20 mouse cellular contexts compared by ENCODE assay signal in genomic region chr6:52214271-52214670, GRCm38 (mm10). TPM values are rescaled to one million over a fixed set of nuclear protein-coding genes. Genes with fewer than 3 reads are reported as not detected.
DNase-seq lines count a peak whose midpoint lies in the region; ATAC-seq lines count a peak whose summit lies in the region.
"Had no signal": no experiment of that assay in that cellular context is flagged by ENCODE, and none has a peak within 500 bp of the region (broad histone marks: within the 10 kb centered on the region; RNA-seq: fewer than 3 reads in every experiment).

No protein-coding gene starts in this region.

- intact Hi-C loops in gastrocnemius, postnatal 14 days (cut with DNase I; ENCODE audit: low total_unique reads): no loop called here

- peak overlapping the region; percentile 91; the same call in 1 of the 2 replicates for H3K9ac ChIP-seq in kidney, embryonic 14.5 days (ENCODE audit: low read depth, low read length)
- no peak overlapping the region for H3K9ac ChIP-seq in limb, embryonic 13.5 days
- H3K9ac ChIP-seq in forebrain, embryonic 14.5 days (ENCODE audit: low read length): no peak overlapping the region
- H3K9ac ChIP-seq: liver, embryonic 12.5 days; midbrain, embryonic 13.5 days had no signal

- H3K4me3 ChIP-seq in kidney, embryonic 14.5 days (ENCODE audit: low read length): peak overlapping the region; percentile 15; the same call in 1 of the 2 replicates
- H3K4me3 ChIP-seq in limb, embryonic 13.5 days: peak overlapping the region; percentile 78
- no peak overlapping the region for H3K4me3 ChIP-seq in forebrain, embryonic 14.5 days (ENCODE audit: low read depth, low read length)
- H3K4me3 ChIP-seq: hindbrain, embryonic 10.5 days; liver, embryonic 12.5 days; midbrain, embryonic 13.5 days had no signal

- peak; percentile 1 for DNase-seq in gastrocnemius, adult 18-20 months (ENCODE audit: low spot score)
- no peak for DNase-seq in gastrocnemius, postnatal 14 days
- DNase-seq in 3T3-L1 (ENCODE audit: low read depth, low spot score): peak; percentile 35
- DNase-seq in layer of hippocampus, postnatal 36 days: no peak
- DNase-seq in forebrain, embryonic 14.5 days (ENCODE audit: low spot score): no peak
- no peak for DNase-seq in embryo, embryonic 10 days (ENCODE audit: low spot score)
- DNase-seq: cerebellum, adult 11 months; lung, postnatal 4 days; right cerebral cortex, postnatal 25 days had no signal

- H3K9me3 ChIP-seq in kidney, embryonic 14.5 days (ENCODE audit: control insufficient read depth, low read length): no peaks in the 10 kb centered on the region
- no peaks in the 10 kb centered on the region for H3K9me3 ChIP-seq in limb, embryonic 13.5 days
- no peaks in the 10 kb centered on the region for H3K9me3 ChIP-seq in forebrain, embryonic 14.5 days (replicated peaks; ENCODE audit: control insufficient read depth, low read length)
- H3K9me3 ChIP-seq: hindbrain, embryonic 10.5 days; liver, embryonic 12.5 days; midbrain, embryonic 13.5 days had no signal

- H3K4me2 ChIP-seq in kidney, embryonic 14.5 days (replicated peaks; ENCODE audit: low read depth, low read length): peak overlapping the region; percentile 97
- H3K4me2 ChIP-seq in limb, embryonic 13.5 days (replicated peaks): peak overlapping the region; percentile 90
- H3K4me2 ChIP-seq in forebrain, embryonic 14.5 days (ENCODE audit: low read length): no peak overlapping the region
- H3K4me2 ChIP-seq: heart, embryonic 11.5 days; liver, embryonic 12.5 days; midbrain, embryonic 13.5 days had no signal

- H3K36me3 ChIP-seq in kidney, embryonic 14.5 days (ENCODE audit: control insufficient read depth, insufficient read depth, low read length): no peaks in the 10 kb centered on the region; the same call in 1 of the 2 replicates
- no peaks in the 10 kb centered on the region for H3K36me3 ChIP-seq in limb, embryonic 13.5 days
- no peaks in the 10 kb centered on the region for H3K36me3 ChIP-seq in forebrain, embryonic 14.5 days (ENCODE audit: control insufficient read depth, insufficient read depth, low read length)
- H3K36me3 ChIP-seq: hindbrain, embryonic 10.5 days; liver, embryonic 12.5 days; midbrain, embryonic 13.5 days had no signal

- peak overlapping the region; percentile 27; the same call in 1 of the 2 replicates for H3K27ac ChIP-seq in kidney, embryonic 14.5 days (ENCODE audit: low read depth, low read length)
- H3K27ac ChIP-seq in limb, embryonic 13.5 days: 0 out of 2 replicates have a peak overlapping the region, but pooled peaks have one; percentile 1
- H3K27ac ChIP-seq in forebrain, embryonic 14.5 days (ENCODE audit: low read depth, low read length): no peak overlapping the region
- H3K27ac ChIP-seq: hindbrain, embryonic 10.5 days; liver, embryonic 12.5 days; midbrain, embryonic 13.5 days had no signal

- no peak for ATAC-seq in kidney, embryonic 14.5 days (ENCODE audit: low FRiP score, low TSS enrichment)
- no peak for ATAC-seq in limb, embryonic 13.5 days (ENCODE audit: low FRiP score, low read depth)
- ATAC-seq in forebrain, embryonic 14.5 days: no peak
- ATAC-seq: intestine, embryonic 16.5 days; liver, embryonic 12.5 days; midbrain, embryonic 13.5 days had no signal

- 21% methylated on average over 5 of the region's 5 CpGs for WGBS in kidney, embryonic 14.5 days
- WGBS in limb, embryonic 13.5 days: 27% methylated on average over 5 of the region's 5 CpGs
- WGBS in forebrain, embryonic 14.5 days: 9% methylated on average over 5 of the region's 5 CpGs

- peaks cover 36% of the 10 kb centered on the region for H3K4me1 ChIP-seq in kidney, embryonic 14.5 days (ENCODE audit: control insufficient read depth, insufficient read depth, low read length)
- peaks cover 71% of the 10 kb centered on the region for H3K4me1 ChIP-seq in limb, embryonic 13.5 days
- H3K4me1 ChIP-seq in forebrain, embryonic 14.5 days (ENCODE audit: control insufficient read depth, insufficient read depth, low read length): peaks cover 6% of the 10 kb centered on the region; the same call in 1 of the 2 replicates

- H3K27me3 ChIP-seq in kidney, embryonic 14.5 days (ENCODE audit: control insufficient read depth, insufficient read depth, low read length): no peaks in the 10 kb centered on the region; the same call in 1 of the 2 replicates
- peaks cover 26% of the 10 kb centered on the region for H3K27me3 ChIP-seq in limb, embryonic 13.5 days
- H3K27me3 ChIP-seq in forebrain, embryonic 14.5 days (replicated peaks; ENCODE audit: control insufficient read depth, insufficient read depth, low read length): peaks cover 98% of the 10 kb centered on the region

RNA-seq across cellular contexts. Expression of gene Gm28308, which starts 1.1 kb away (rescaled TPM):
- total RNA-seq in gastrocnemius, adult 18-20 months (2021): under 1 TPM in 1 of 2 experiments, not detected in 1; 0.39 TPM
- total RNA-seq in gastrocnemius, postnatal 14 days (2021): under 1 TPM in 1 of 2 experiments, not detected in 1; 0.51 TPM
- not detected in 2 replicates for polyA plus RNA-seq in kidney, embryonic 14.5 days (2014; fragmentation: Nextera tagmentation; extraction: Ambion mirVana)
- 0.29 TPM in 1 of 2 replicates, not detected in the other for polyA plus RNA-seq in limb, embryonic 13.5 days (2015; fragmentation: Nextera tagmentation; extraction: Ambion mirVana)
- total RNA-seq in layer of hippocampus, postnatal 36 days (2021): not detected
- not detected in 2 replicates for polyA plus RNA-seq in forebrain, embryonic 14.5 days (2014; fragmentation: Nextera tagmentation; extraction: Ambion mirVana)
- total RNA-seq: common myeloid progenitor, adult 5-6 weeks; left cerebral cortex, adult 18-20 months had no signal
- polyA plus RNA-seq: frontal cortex, adult 2 months; heart, embryonic 11.5 days; hindbrain, embryonic 10.5 days; intestine, embryonic 16.5 days; liver, embryonic 12.5 days; midbrain, embryonic 13.5 days had no signal

RNA-seq across cellular contexts. Expression of gene Hoxa3, which starts 1.1 kb away (rescaled TPM):
- total RNA-seq in gastrocnemius, adult 18-20 months (2021): 1 to 10 TPM; 1.6 to 3.0 TPM
- 1 to 10 TPM; 2.4 to 3.1 TPM for total RNA-seq in gastrocnemius, postnatal 14 days (2021)
- 9.7 and 13.6 TPM in 2 replicates for polyA plus RNA-seq in kidney, embryonic 14.5 days (2014; fragmentation: Nextera tagmentation; extraction: Ambion mirVana)
- polyA plus RNA-seq in limb, embryonic 13.5 days (2015; fragmentation: Nextera tagmentation; extraction: Ambion mirVana): 5.9 and 6.3 TPM in 2 replicates
- not detected for total RNA-seq in layer of hippocampus, postnatal 36 days (2021)
- polyA plus RNA-seq in forebrain, embryonic 14.5 days (2014; fragmentation: Nextera tagmentation; extraction: Ambion mirVana): not detected in 2 replicates
- total RNA-seq: left cerebral cortex, adult 18-20 months had no signal
- polyA plus RNA-seq: frontal cortex, adult 2 months; midbrain, embryonic 13.5 days had no signal

RNA-seq across cellular contexts. Expression of gene Hoxa6, which starts 5.7 kb away (rescaled TPM):
- total RNA-seq in gastrocnemius, adult 18-20 months (2021): 1 to 10 TPM; 2.0 to 2.1 TPM
- total RNA-seq in gastrocnemius, postnatal 14 days (2021): 1 to 10 TPM in 1 of 2 experiments, under 1 TPM in 1; 0.74 to 1.3 TPM
- 4.4 TPM in 2 replicates for polyA plus RNA-seq in kidney, embryonic 14.5 days (2014; fragmentation: Nextera tagmentation; extraction: Ambion mirVana)
- polyA plus RNA-seq in limb, embryonic 13.5 days (2015; fragmentation: Nextera tagmentation; extraction: Ambion mirVana): 0.97 and 1.2 TPM in 2 replicates
- total RNA-seq in layer of hippocampus, postnatal 36 days (2021): not detected
- not detected in 2 replicates for polyA plus RNA-seq in forebrain, embryonic 14.5 days (2014; fragmentation: Nextera tagmentation; extraction: Ambion mirVana)
- total RNA-seq: common myeloid progenitor, adult 5-6 weeks; ES-E14; left cerebral cortex, adult 18-20 months had no signal
- polyA plus RNA-seq: frontal cortex, adult 2 months; heart, embryonic 11.5 days; hindbrain, embryonic 10.5 days; midbrain, embryonic 13.5 days had no signal

RNA-seq across cellular contexts. Expression of gene Hoxa7, which starts 7.4 kb away (rescaled TPM):
- total RNA-seq in gastrocnemius, adult 18-20 months (2021): 1 to 10 TPM; 4.7 to 5.0 TPM
- total RNA-seq in gastrocnemius, postnatal 14 days (2021): 1 to 10 TPM; 6.3 to 7.3 TPM
- 19.1 and 19.6 TPM in 2 replicates for polyA plus RNA-seq in kidney, embryonic 14.5 days (2014; fragmentation: Nextera tagmentation; extraction: Ambion mirVana)
- polyA plus RNA-seq in limb, embryonic 13.5 days (2015; fragmentation: Nextera tagmentation; extraction: Ambion mirVana): 11.8 and 13.1 TPM in 2 replicates
- total RNA-seq in layer of hippocampus, postnatal 36 days (2021): not detected
- polyA plus RNA-seq in forebrain, embryonic 14.5 days (2014; fragmentation: Nextera tagmentation; extraction: Ambion mirVana): not detected in 2 replicates
- total RNA-seq: left cerebral cortex, adult 18-20 months had no signal
- polyA plus RNA-seq: frontal cortex, adult 2 months; hindbrain, embryonic 10.5 days; midbrain, embryonic 13.5 days had no signal

RNA-seq across cellular contexts. Expression of gene Hoxa5, which starts 9.9 kb away (rescaled TPM):
- 1 to 10 TPM; 2.0 to 2.1 TPM for total RNA-seq in gastrocnemius, adult 18-20 months (2021)
- total RNA-seq in gastrocnemius, postnatal 14 days (2021): 1 to 10 TPM; 1.9 to 2.5 TPM
- polyA plus RNA-seq in kidney, embryonic 14.5 days (2014; fragmentation: Nextera tagmentation; extraction: Ambion mirVana): 15.7 and 16.6 TPM in 2 replicates
- 4.8 and 5.3 TPM in 2 replicates for polyA plus RNA-seq in limb, embryonic 13.5 days (2015; fragmentation: Nextera tagmentation; extraction: Ambion mirVana)
- total RNA-seq in layer of hippocampus, postnatal 36 days (2021): not detected
- 0.26 TPM in 1 of 2 replicates, not detected in the other for polyA plus RNA-seq in forebrain, embryonic 14.5 days (2014; fragmentation: Nextera tagmentation; extraction: Ambion mirVana)
- total RNA-seq: left cerebral cortex, adult 18-20 months had no signal
- polyA plus RNA-seq: frontal cortex, adult 2 months had no signal

Comparison
In these comparisons a context has a peak if more than half of its experiments do, and no peak if none do; other contexts are left out.
1. DNase-seq: peak in gastrocnemius, adult 18-20 months (single experiment) and 3T3-L1 (single experiment); none in gastrocnemius, postnatal 14 days (single experiment), layer of hippocampus, postnatal 36 days (0 of 2), forebrain, embryonic 14.5 days (single experiment) and embryo, embryonic 10 days (single experiment).